Mouse (Mus musculus) gastrocnemius, postnatal 10 days (tissue): ENCODE results near the gene 4930523C07Rik. TPM values are rescaled to one million over a fixed set of nuclear protein-coding genes. Genes with fewer than 3 reads are reported as not detected.
A peak's percentile ranks its signal among the peaks of the same experiment; 100 is the strongest.

Experiments used
- DNase-seq: peaks from one replicate; pipeline ENCODE4 v3.0.0; 2021; ENCODE audit warnings: mixed read lengths
- total RNA-seq, 2 experiments: library from RNA; stranded (reverse); gene quantifications; 2 replicates each; pipeline ENCODE4 v1.2.3; 2021

Gene 4930523C07Rik
- total RNA-seq, 2 experiments from 2014 or later = 9.2 to 12.0 TPM

DNA sequence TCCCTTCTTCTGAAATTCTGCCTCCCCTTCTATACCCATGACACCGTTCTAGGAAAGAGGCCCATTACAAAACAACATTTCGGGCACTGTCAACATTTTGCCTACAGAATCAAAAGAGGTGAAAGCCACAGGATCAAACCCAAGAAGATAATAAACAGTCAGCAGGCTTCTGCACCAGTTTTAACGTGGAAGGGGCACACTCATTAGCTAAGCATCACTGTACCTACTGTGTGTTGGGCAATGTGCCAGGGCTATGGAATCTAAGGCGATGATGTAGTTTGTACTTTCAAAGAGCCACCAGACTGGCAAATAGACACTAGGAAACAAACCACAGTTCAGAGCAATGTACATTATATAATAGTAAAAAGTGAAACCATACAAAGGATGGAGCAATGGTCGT is 1.8 kb downstream of the 4930523C07Rik start:
- no peak for DNase-seq

DNA sequence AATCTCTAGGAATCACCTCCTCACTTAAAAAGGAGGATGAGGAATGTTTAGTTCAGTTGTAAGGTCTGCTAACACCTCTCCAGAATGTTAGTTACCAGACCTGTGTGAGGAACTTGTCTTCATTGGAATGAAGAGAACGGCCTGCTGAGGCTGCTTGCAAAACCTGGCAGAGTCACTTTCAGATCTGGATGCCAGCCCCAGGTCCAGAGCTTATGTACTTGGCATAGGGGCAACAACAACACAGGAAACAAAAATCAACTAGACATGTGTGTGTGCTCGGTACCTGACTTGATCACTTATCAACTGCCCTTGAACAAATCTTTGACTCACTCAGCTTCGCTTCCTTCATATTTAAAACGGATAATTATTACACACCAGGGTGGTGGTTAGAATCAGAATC is 2.6 kb downstream of the 4930523C07Rik start:
- DNase-seq = no peak

DNA sequence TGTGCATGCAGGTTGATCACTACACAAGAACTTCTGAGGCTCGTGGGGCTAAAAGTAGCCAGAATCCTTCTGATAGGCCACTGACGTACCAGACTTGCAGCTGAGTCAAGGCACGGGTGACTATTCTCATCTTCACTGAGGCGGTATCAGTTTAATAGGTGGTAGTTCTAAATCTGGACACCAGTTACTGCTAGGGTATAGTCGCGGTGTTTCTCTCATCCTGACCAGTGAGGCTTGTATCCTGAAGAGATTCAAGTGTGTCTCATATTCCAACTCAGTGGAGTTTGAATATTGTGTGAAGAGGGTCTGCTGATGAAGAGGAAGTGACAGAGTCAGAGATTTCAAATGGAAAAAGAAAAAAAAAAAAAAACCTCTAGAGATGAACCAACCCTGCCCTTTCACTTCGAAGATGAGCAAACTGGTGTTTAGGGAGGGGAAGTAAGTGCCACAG is 3.3 kb downstream of the 4930523C07Rik start:
- DNase-seq = no peak

DNA sequence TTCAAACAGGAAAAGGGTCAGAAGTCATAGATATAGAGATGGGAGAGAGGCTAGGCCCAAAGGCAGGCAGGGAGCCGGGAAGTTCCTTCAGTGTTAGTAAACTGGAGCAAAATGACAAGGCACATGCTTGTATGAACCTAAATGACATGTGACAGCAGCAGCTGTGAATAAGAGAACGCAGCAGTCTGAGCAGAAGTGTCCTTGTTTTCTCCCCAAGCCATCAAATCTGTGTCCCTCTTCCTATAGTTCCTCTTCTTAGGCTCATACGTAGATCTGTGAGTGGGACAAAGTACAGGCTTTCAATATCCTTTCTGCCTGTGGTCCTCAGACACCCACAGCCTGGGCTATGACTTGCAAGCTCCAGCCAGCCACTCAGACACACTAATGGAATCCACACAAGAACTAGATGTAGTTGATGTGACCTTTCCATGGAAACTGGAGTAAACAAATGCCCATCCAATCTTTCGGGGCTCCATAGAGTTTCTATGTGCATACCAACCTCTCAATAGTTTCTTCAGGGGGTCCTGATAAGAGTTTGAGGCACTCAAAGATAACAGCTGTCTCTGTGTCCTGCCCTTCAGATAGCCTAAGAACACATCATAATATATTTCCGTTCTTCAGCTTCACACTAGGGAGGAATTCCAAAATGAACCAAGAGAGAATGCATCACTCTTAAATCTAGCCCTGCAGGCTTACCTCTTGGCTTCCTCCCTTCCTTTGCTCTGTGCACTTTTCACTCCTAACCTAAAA is 5.1 kb downstream of the 4930523C07Rik start:
- DNase-seq = no peak

DNA sequence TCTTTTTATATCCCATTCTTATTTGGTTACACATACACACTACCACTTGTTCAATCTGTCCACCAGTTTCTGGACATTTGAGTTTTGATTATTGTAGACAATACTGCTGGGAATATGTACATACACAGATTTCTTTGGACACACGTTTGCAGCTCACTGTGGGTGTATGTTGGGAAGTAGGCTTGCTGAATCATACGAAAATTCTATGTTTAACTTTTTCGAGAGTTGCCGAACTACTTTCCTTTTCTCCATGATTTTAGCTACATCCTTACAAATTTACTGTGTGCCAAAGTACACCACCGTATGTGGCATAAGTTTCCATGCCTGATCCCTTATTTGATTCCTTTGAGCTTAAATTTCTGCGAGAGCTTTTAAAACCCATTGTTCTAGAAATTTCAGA is 6.7 kb downstream of the 4930523C07Rik start:
- DNase-seq = no peak

DNA sequence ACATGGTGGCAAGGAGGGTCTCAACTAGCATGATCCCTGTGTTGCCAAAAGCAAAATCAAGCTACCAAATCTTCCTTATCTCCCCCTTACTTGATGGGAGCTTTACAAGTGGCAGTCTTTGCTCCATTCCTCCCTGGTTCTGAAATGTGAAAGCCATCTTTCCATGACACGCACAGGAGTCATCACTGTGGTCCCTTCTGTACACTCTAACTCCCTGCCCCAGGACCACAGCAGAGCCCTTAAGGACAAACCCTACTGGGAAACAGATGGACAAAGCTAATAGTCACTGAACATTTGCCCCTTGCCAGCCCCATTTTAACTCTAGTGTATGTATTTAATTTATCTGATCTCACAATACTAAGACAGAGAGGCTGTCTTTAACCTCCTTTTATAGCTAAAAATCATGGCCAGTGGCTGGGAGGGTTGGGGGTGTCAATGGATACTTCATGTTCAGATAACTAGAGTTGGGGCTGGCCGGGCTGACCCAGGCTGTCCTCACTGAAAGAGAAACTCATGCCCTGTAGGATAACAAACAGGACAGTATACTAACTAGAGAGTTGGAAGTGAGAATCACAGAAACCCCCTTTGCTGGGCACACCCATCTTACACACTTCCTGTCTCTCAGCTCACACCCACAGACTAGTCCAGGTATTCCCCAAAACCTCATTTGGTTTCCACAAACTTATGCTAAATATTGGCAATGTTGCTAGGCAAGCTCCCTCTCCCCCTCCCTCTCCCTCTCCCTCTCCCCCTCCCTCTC is 8.6 kb downstream of the 4930523C07Rik start:
- DNase-seq = no peak

DNA sequence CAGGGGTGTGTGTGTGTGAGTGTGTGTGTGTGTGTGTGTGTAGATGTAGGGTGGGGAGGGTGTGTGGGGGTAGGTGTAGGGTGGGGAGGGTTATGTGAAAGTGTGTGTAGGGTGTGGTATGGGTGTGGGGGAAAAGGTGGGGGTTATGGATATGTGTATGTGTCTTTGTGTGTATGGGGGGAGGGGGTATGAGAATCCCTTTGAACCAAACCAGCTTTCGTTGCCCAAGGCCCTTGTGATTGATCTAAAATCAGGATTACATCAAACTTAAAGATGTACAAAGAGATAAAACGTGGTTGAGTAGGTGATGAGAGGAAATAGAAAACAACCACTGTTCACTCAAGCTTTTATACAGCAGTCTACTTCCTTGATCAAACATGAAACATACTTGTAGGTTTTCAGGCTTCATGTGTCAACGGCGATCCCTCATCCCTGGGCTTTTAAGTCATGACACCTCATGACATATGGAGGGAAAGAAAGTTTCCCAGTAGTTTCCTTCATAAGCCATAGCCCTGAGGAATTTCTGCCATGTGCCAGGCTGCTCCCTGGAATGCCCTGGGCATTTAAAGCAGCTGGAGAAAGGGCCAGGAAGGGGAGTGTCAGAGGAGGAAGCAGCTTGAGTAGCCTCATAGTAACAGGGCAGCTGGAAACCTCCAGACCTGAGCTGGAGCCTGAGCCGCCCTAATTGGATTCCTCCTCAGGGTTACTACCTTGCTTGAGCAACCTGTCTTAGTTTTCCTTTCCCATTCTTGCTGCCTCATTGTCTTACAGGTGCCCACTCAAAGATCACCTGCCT is 9.5 kb downstream of the 4930523C07Rik start:
- no peak for DNase-seq

DNA sequence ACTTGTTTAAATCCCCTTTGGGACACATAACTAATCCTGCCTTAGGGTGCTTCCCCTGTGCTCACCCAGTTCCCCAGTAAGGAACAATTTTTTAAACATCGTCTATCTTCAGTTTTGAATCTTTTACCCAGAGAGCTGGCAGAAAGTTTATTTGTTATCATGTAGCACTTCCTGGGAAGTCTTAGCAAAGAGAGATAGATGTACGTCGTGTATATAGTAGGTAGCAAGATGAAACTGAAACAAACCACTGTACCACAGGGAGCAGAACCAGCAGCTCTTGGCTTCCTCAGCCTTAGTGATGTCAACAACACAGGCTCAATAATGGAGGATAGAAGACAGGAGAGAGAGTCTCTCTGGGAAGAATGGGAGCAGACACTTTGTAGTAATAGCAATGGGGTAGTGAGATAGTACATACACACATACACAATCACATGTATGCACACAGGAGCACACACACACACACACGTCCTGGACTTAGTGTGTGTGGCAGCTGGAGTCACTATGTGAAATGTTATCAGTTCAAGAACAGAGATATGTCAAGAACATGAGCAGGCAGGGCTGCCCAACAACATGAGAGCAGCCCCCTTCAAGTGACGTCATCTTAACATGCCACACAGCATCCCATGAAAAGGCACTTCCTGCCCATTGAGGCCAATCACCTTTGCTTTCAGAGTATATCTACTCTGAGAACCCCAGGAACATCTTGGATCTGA is 10.3 kb downstream of the 4930523C07Rik start:
- no peak for DNase-seq

DNA sequence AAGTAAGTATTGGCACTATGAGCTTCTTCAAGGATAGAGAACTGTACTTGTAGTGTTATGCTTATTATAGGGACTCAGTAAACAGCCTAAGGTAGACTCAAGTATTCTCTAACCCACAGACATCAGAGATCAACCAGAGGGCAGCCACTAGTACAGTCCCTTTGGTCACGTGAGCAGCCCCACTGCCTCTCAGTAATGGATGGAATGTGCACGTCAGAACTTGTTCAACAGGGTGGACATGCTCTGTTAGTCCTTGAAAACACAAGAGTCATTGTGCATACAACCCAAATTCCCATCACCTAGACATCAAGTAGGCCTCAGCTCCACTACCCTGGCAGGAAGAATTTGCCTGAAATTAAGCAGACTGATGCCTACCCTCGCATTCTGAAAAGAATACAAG is 13.5 kb downstream of the 4930523C07Rik start:
- no peak for DNase-seq

DNA sequence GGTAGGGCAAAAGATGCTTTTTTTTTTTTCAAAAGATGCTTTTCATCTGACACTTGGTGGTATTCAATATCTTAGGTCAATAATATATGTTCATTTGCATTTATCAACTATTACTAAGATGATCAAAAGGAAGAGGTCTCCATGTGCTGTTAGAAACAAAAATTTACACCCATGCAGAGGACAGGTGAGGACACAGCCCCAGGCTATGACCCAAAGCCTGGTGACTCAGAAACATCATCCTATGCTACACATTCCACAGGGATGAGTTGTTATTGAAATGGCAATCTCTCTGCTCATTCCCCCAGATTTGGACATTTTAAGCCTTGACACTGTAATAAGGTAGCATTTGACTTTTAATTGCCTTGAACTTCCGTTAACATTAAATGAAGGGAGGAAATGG is 15.7 kb downstream of the 4930523C07Rik start:
- DNase-seq = no peak

DNA sequence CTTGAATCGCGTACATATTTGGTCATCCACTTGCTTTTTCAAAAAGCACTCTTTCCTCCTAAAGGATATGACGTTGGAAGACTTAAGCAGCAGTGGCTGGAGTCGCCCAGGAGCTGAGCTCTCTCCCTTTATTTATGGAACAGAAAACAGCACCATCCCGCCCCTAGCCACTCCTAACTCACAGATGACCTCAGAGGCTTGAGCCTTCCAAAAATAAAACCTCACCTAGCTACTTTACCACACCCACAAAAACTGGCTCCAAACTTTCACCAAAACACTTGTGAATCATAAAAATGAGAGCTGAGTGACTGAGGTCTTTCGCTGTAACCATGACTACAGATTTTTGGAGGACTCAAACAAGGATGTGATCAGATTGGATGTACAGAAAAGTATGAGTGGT is 16.4 kb downstream of the 4930523C07Rik start:
- DNase-seq = no peak

DNA sequence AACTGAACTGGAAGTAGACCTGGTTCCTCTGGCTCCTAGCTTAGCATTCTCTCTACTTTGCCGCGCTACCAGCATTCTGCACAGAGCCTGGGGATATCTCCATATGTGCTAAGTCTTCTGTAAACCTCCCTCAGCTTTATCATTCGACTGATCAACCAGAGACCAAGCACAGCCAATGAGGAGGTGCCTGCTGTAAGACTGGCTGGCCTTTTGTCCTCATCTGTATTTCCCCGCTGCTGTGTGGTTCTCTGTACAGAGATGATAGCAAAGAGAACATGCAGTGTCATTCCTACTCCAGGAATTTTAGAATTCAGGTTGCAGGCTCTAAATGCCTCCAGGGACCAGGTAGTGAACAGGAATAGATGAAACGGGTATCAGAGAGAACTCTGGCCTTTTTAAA is 17.1 kb downstream of the 4930523C07Rik start:
- DNase-seq = no peak

DNA sequence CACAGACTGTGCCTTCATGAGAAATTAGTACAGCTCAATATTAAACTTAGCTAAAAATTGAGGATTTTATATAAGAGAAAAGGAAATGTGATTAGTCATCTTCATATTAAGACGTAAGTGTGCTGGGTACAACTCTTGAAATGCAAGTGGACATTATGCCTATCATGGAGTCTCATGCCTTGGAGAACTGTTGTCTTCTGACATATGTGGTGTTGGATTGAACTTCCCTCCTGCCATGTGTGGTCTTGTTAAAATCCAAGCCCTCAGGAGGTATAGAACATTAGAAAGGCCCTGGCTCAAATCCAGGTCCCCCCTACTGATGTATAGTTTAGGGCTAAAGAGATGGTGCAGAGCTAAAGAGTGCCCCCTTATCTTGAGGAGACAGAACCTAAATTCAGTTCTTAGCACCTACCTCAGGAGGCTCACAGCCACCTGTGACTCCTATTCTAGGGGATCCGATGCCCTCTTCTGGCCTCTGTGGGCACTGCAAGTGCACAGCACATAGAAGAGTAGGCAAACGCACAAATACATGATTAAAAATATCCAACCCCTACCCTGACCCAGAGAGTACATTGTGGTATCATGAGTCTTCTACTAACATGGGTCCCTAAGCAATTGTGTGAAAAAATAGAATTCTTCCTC is 17.7 kb downstream of the 4930523C07Rik start:
- peak; percentile 41 for DNase-seq

DNA sequence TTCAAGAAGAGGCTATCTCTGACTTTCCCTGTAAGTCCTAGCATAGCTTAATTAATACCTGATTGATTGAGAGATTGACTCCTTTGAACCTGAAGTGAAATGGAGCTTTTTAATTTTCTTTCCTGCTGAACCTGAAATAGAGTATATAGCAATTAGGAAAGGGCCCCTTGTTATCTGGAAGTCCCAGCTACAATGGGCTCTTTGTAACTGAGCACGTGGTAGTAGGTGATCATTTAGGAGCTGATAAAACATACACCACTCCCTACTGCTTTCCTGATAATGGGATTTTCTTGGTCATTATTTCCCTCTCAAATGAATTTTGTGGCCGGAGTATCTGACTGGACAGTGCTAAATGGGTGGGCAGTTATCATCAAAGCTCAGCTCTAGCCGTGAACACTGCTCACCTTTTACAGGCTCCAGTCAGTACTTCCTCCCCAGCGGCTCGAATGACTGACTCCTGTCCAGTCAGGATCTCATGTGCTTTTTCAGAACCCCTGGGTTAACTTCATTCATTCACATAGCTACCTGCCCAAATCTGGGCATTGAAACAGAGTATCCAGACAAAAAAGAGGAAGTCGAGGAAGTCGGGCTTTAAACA is 20.5 kb downstream of the 4930523C07Rik start:
- no peak for DNase-seq

DNA sequence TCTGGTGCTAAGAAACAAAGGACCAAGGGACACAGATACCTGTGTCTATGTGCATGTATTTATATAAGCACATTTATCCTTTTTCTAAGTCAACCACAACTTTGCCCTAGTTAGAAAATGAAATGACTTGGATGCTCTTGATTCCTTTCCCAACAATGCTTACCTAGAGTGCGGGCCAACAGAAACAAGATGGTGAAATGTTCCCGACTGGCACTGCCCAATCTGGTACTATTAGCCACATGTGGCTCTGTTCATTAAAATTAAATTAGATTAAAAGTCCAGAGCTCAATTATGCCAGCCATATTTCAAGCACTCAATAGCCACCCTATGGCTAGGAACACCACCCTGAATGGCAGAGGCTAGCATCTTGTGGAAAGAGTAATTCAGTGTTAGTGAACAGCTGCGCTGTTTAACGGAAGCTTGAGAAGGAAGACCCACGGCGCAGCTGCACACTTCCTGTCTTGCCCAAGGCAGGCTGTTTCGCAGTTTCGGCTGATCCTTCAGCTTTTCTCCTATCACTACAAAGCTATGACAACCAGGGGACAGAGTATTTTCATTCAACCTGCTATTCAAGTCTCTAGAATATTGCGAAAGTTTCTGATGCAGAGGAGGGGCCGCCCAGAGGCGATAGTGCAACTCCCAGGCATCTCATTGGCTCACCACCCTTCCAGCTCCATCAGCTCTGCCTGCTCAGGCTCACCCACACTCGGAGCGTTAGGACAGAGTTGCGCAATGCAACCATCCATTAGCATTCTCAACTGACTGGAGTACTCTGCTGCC is 34.9 kb downstream of the 4930523C07Rik start:
- no peak for DNase-seq

DNA sequence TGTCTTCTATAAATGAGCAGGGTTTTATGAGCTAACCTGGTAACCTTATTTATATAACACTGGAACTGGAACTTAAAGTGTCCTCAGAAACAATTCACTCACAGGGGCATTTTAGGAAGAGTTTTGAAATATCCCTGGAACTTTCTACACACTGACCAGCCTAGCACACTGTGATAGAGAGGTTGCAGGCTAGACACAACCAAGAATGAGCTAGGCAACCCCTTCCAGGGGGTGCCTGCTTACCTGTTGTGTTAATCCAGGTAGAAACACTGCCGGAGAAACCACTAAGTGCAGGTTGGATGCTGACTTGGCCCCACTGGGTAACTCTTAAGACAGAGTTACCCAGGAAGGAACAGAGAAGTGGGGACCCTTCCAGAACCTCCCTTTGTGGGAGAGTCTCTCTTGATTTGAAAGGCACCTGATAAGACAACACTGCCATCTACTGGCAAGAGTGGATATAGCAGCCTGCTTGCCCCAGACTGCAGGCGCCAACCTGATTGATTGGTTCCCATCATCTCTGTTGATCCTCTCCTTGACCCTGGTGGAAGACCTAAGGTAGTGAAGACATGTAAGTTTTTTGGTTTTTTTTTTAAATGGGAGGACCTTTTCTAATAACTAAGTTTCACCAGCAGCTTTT is 36.7 kb downstream of the 4930523C07Rik start:
- DNase-seq = peak; percentile 84

DNA sequence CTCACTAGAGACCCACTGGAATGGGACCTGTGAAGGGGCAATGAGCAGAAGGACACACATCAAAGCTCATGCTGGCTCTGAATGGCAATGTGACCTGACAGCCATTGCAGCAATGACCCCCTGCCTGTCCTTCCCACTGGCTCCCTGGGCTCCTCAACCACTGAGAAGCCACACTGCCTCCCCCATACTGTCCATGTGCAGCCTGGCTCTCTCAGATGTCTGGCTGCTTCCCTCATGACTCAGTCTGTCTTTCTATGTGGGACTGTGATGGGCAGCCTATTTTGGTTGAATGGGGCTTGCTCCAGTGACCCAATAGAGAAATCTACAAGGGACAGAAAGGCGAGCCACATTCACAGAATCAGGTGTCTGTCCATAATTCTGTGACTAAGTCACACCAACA is 38.5 kb downstream of the 4930523C07Rik start:
- no peak for DNase-seq

DNA sequence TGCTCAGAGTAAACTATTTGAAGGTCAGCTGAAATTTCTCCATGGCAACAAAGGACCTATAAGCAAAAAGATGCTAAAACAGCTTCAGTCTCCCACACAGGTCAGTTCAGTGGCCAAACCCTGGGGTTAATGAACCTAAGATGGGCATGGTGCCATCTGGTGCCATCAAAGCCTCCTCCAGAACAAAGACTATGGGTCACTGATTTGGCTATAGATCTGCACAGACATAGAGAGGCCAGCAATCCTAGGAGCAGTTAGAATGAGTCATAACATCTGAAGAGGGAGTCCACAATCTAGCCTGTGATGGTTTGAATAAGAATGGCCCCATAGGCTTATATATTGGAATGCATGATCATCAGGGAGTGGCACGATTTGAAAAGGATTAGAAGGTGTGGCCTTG is 40.1 kb downstream of the 4930523C07Rik start:
- DNase-seq = no peak

DNA sequence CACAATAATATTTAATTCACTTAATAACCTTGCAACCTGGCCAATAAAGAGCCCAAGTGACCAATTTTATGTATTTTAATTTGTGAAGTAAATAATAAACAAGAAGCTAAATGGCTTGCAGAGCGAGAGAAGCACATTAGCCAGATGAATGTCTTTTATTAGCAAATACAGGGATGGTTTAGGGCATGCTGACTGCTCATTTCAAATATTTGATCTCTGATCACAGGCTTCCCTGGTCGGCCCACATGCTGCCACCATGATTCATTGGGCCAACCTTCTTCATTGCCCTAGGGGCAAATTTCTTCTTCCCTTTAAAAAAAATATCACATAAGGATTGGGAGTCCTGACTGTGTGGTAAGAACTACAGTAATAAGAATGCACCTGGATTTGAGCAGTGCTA is 42.5 kb downstream of the 4930523C07Rik start:
- DNase-seq = no peak
